Mouse (Mus musculus): ENCODE results near the gene Ccdc183. TPM values are rescaled to one million over a fixed set of nuclear protein-coding genes. Genes with fewer than 3 reads are reported as not detected.

The Ccdc183 gene
- polyA plus RNA-seq, 1 experiment from 2014 or later, result 0.11 TPM

DNA sequence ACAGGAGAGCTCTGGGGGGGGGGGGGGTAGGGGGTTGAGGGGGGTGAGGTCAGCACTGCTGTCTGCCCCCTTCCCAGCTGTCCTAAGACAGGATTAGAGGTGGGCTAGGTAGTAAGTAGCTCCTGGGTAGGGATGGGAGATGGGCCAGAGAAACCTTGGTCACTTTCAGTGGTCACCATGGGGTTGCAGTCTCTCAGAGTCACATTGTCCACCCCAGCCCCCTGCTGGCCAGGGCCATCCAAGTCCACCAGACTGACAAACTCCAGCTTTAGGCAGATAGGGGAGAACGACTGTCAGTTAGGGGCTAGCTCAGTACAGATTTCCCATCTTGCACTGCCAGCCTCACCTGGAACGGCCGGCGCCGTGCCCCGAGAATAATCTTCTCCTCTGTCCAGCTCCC is 50.9 kb downstream of the Ccdc183 start:
- WGBS, result 72% methylated on average over 6 of the region's 6 CpGs
- Histone ChIP-seq H3K9ac (ENCODE audit: low read length) (no peak overlapping the region), H3K27ac (ENCODE audit: low read length) (no peak overlapping the region), H3K9me3 (replicated peaks; ENCODE audit: control insufficient read depth, low read length) (no peaks in the 10 kb centered on the region), H3K4me2 (ENCODE audit: low read depth, low read length) (no peak overlapping the region), H3K36me3 (ENCODE audit: control insufficient read depth, insufficient read depth) (peaks cover 32% of the 10 kb centered on the region), H3K4me1 (ENCODE audit: control insufficient read depth, insufficient read depth, low read length) (no peaks in the 10 kb centered on the region), H3K4me3 (ENCODE audit: low read length) (no peak overlapping the region), H3K27me3 (ENCODE audit: control insufficient read depth, insufficient read depth, low read length) (no peaks in the 10 kb centered on the region)
- no peak for ATAC-seq (replicated peaks; ENCODE audit: extremely low read depth, insufficient read depth, low FRiP score)

DNA sequence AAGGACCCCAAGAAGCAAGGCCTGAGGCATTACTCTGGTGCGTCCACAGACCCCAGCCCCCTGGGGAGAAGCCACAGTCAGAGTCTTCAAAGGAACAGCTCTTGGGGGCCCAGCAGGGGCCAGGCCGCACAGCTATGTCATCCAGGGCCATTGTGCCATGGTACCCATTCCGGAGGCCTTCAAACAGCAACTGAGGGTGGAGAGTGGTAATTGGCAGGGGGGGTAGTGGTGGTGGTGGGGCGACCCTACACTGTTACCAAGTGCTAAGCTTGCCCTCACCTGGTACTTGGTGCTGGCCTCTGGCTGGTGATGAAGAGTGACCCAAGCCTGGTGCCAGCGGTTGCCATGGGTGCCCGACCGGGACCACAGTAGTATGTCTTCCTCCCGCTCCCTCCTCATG is 51.7 kb downstream of the Ccdc183 start:
- Histone ChIP-seq H3K27ac (ENCODE audit: low read length) (no peak overlapping the region), H3K4me1 (ENCODE audit: control insufficient read depth, insufficient read depth, low read length) (no peaks in the 10 kb centered on the region), H3K27me3 (ENCODE audit: control insufficient read depth, insufficient read depth, low read length) (no peaks in the 10 kb centered on the region), H3K4me3 (ENCODE audit: low read length) (no peak overlapping the region), H3K36me3 (ENCODE audit: control insufficient read depth, insufficient read depth) (peaks cover 39% of the 10 kb centered on the region), H3K9ac (ENCODE audit: low read length) (no peak overlapping the region), H3K4me2 (ENCODE audit: low read depth, low read length) (no peak overlapping the region), H3K9me3 (replicated peaks; ENCODE audit: control insufficient read depth, low read length) (no peaks in the 10 kb centered on the region)
- no peak for ATAC-seq (replicated peaks; ENCODE audit: extremely low read depth, insufficient read depth, low FRiP score)
- WGBS, result 83% methylated on average over 8 of the region's 8 CpGs

DNA sequence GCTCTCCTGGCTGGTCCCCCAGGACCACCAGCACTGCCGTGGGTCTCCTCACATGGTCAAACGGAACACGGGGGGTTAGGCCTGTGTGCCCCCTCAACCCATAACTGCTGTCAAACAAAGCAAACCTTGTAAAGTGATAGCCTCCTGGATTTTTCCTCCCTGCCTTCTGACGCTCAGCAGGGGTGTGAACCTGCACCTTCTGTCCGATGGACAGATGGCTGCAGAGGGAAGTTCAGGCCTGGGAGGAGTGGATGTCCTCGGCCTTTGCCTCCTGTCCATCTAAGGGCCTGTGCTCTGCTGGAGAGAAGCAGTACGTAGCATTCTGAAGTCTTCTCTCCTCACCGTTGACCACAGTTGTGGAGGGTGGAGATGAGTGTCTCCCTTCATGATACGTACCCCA is 55.5 kb downstream of the Ccdc183 start:
- Histone ChIP-seq H3K4me3 (ENCODE audit: low read length) (no peak overlapping the region), H3K36me3 (ENCODE audit: control insufficient read depth, insufficient read depth) (peaks cover 34% of the 10 kb centered on the region), H3K27me3 (ENCODE audit: control insufficient read depth, insufficient read depth, low read length) (no peaks in the 10 kb centered on the region), H3K9me3 (replicated peaks; ENCODE audit: control insufficient read depth, low read length) (no peaks in the 10 kb centered on the region), H3K4me2 (ENCODE audit: low read depth, low read length) (no peak overlapping the region), H3K4me1 (ENCODE audit: control insufficient read depth, insufficient read depth, low read length) (peaks cover 14% of the 10 kb centered on the region), H3K9ac (ENCODE audit: low read length) (no peak overlapping the region), H3K27ac (ENCODE audit: low read length) (no peak overlapping the region)
- ATAC-seq (replicated peaks; ENCODE audit: extremely low read depth, insufficient read depth, low FRiP score), result no peak
- 75% methylated on average over 9 of the region's 9 CpGs for WGBS

DNA sequence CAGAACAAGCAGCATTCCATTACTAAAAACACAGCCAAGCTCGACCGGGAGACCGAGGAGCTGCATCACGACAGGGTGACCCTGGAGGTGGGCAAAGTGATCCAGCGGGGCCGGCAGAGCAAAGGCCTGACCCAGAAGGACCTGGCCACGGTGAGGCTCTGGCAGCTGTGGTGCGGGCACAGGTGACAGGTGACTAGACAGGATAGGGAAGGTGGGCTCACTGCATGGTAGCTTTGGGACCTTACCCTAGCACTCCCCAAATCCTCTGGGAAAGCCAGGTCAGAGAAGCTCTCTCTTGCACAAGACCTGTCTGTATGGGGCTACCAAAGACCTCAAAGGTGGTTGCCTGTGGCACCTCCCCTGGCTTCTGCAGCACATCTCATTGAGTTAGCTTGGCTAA is 56.9 kb downstream of the Ccdc183 start:
- H3K9ac ChIP-seq (ENCODE audit: low read length), result no peak overlapping the region
- ATAC-seq (replicated peaks; ENCODE audit: extremely low read depth, insufficient read depth, low FRiP score), result no peak
- H3K27me3 ChIP-seq (ENCODE audit: control insufficient read depth, insufficient read depth, low read length), result no peaks in the 10 kb centered on the region
- H3K36me3 ChIP-seq (ENCODE audit: control insufficient read depth, insufficient read depth), result peaks cover 34% of the 10 kb centered on the region
- no peak overlapping the region for H3K4me3 ChIP-seq (ENCODE audit: low read length)
- H3K27ac ChIP-seq (ENCODE audit: low read length), result no peak overlapping the region
- peaks cover 18% of the 10 kb centered on the region for H3K4me1 ChIP-seq (ENCODE audit: control insufficient read depth, insufficient read depth, low read length)
- WGBS, result 84% methylated on average over 8 of the region's 8 CpGs
- no peak overlapping the region for H3K4me2 ChIP-seq (ENCODE audit: low read depth, low read length)
- no peaks in the 10 kb centered on the region for H3K9me3 ChIP-seq (replicated peaks; ENCODE audit: control insufficient read depth, low read length)

DNA sequence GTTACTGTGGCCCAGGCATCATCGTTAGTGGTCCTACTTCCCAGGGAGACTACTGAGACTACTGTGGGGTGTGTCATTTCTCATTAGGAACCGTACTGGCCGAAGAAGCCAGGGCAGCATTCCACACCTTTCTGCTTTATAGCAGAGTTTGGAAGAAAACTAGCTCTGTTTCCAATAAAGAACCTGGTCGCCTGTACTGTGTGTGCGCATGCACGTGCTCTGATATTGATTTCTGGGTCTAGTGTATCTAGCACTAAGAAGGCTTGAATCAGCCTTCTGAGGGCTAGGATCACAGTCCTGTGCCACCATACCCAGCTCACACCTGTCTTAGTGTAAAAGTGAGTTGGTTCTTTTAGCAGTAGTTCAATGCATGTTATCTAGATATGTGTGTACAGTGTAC is 58.7 kb downstream of the Ccdc183 start:
- Histone ChIP-seq H3K4me3 (ENCODE audit: low read length) (peak overlapping the region; percentile 98), H3K9ac (ENCODE audit: low read length) (peak overlapping the region; percentile 99), H3K4me1 (ENCODE audit: control insufficient read depth, insufficient read depth, low read length) (peaks cover 18% of the 10 kb centered on the region), H3K4me2 (ENCODE audit: low read depth, low read length) (peak overlapping the region; percentile 76), H3K9me3 (replicated peaks; ENCODE audit: control insufficient read depth, low read length) (no peaks in the 10 kb centered on the region), H3K36me3 (ENCODE audit: control insufficient read depth, insufficient read depth) (peaks cover 27% of the 10 kb centered on the region), H3K27me3 (ENCODE audit: control insufficient read depth, insufficient read depth, low read length) (no peaks in the 10 kb centered on the region), H3K27ac (ENCODE audit: low read length) (no peak overlapping the region)
- ATAC-seq (replicated peaks; ENCODE audit: extremely low read depth, insufficient read depth, low FRiP score), result no peak
- 67% methylated on average over 6 of the region's 6 CpGs for WGBS

Other genes starting within 250 kb of the Ccdc183 start
- gene Sapcd2, start 245.4 kb downstream of the Ccdc183 start, polyA plus RNA-seq (2015; fragmentation: Nextera tagmentation; extraction: Ambion mirVana), result 21.1 and 22.5 TPM in 2 replicates
- gene Entpd2, start 221.8 kb downstream of the Ccdc183 start, polyA plus RNA-seq (2015; fragmentation: Nextera tagmentation; extraction: Ambion mirVana), result 3.4 and 4.0 TPM in 2 replicates
- gene Npdc1, start 218.3 kb downstream of the Ccdc183 start, polyA plus RNA-seq (2015; fragmentation: Nextera tagmentation; extraction: Ambion mirVana), result 30.8 TPM in 2 replicates
- gene Fut7, start 194.4 kb downstream of the Ccdc183 start, polyA plus RNA-seq (2015; fragmentation: Nextera tagmentation; extraction: Ambion mirVana), result 0.35 and 0.46 TPM in 2 replicates
- gene Abca2, start 189.0 kb downstream of the Ccdc183 start, polyA plus RNA-seq (2015; fragmentation: Nextera tagmentation; extraction: Ambion mirVana), result 5.4 and 5.8 TPM in 2 replicates
- 8.0 and 17.9 TPM in 2 replicates for gene Clic3, start 160.8 kb downstream of the Ccdc183 start, polyA plus RNA-seq (2015; fragmentation: Nextera tagmentation; extraction: Ambion mirVana)
- gene Paxx, start 156.6 kb downstream of the Ccdc183 start, polyA plus RNA-seq (2015; fragmentation: Nextera tagmentation; extraction: Ambion mirVana), result 37.6 and 40.4 TPM in 2 replicates
- gene Ptgds, start 147.6 kb downstream of the Ccdc183 start, polyA plus RNA-seq (2015; fragmentation: Nextera tagmentation; extraction: Ambion mirVana), result 192 and 202 TPM in 2 replicates
- gene Lcn12, start 123.8 kb downstream of the Ccdc183 start, polyA plus RNA-seq (2015; fragmentation: Nextera tagmentation; extraction: Ambion mirVana), result not detected in 2 replicates
- gene Fbxw5, start 116.9 kb downstream of the Ccdc183 start, polyA plus RNA-seq (2015; fragmentation: Nextera tagmentation; extraction: Ambion mirVana), result 92.1 and 97.8 TPM in 2 replicates
- 3.9 and 4.3 TPM in 2 replicates for gene C8g, start 116.0 kb downstream of the Ccdc183 start, polyA plus RNA-seq (2015; fragmentation: Nextera tagmentation; extraction: Ambion mirVana)
- 27.0 and 27.3 TPM in 2 replicates for gene Traf2, start 70.7 kb downstream of the Ccdc183 start, polyA plus RNA-seq (2015; fragmentation: Nextera tagmentation; extraction: Ambion mirVana)
- gene Edf1, start 59.8 kb downstream of the Ccdc183 start, polyA plus RNA-seq (2015; fragmentation: Nextera tagmentation; extraction: Ambion mirVana), result 288 and 303 TPM in 2 replicates
- 2.7 and 19.0 TPM in 2 replicates for gene Mamdc4, start 42.8 kb downstream of the Ccdc183 start, polyA plus RNA-seq (2015; fragmentation: Nextera tagmentation; extraction: Ambion mirVana)
- gene Phpt1, start 42.5 kb downstream of the Ccdc183 start, polyA plus RNA-seq (2015; fragmentation: Nextera tagmentation; extraction: Ambion mirVana), result 180 and 190 TPM in 2 replicates
- gene Ajm1, start 35.9 kb downstream of the Ccdc183 start, polyA plus RNA-seq (2015; fragmentation: Nextera tagmentation; extraction: Ambion mirVana), result 0.05 and 0.10 TPM in 2 replicates
- 42.7 and 48.9 TPM in 2 replicates for gene Rabl6, start 9.2 kb downstream of the Ccdc183 start, polyA plus RNA-seq (2015; fragmentation: Nextera tagmentation; extraction: Ambion mirVana)
- 20.0 and 25.6 TPM in 2 replicates for gene Tmem141, start 4.3 kb upstream of the Ccdc183 start, polyA plus RNA-seq (2015; fragmentation: Nextera tagmentation; extraction: Ambion mirVana)
- 3.6 and 6.3 TPM in 2 replicates for gene Fcna, start 10.4 kb upstream of the Ccdc183 start, polyA plus RNA-seq (2015; fragmentation: Nextera tagmentation; extraction: Ambion mirVana)
- gene Lcn8, start 35.4 kb upstream of the Ccdc183 start, polyA plus RNA-seq (2015; fragmentation: Nextera tagmentation; extraction: Ambion mirVana), result not detected in 2 replicates
- not detected in 2 replicates for gene Lcn5, start 40.3 kb upstream of the Ccdc183 start, polyA plus RNA-seq (2015; fragmentation: Nextera tagmentation; extraction: Ambion mirVana)
- gene Lcn6, start 59.1 kb upstream of the Ccdc183 start, polyA plus RNA-seq (2015; fragmentation: Nextera tagmentation; extraction: Ambion mirVana), result not detected in 2 replicates
- gene Lcn10, start 65.0 kb upstream of the Ccdc183 start, polyA plus RNA-seq (2015; fragmentation: Nextera tagmentation; extraction: Ambion mirVana), result not detected in 2 replicates
- gene Obp2a, start 82.4 kb upstream of the Ccdc183 start, polyA plus RNA-seq (2015; fragmentation: Nextera tagmentation; extraction: Ambion mirVana), result not detected in 2 replicates
- 42.3 and 45.4 TPM in 2 replicates for gene Bmyc, start 89.1 kb upstream of the Ccdc183 start, polyA plus RNA-seq (2015; fragmentation: Nextera tagmentation; extraction: Ambion mirVana)
- gene Obp2b, start 119.3 kb upstream of the Ccdc183 start, polyA plus RNA-seq (2015; fragmentation: Nextera tagmentation; extraction: Ambion mirVana), result not detected in 2 replicates
- not detected in 2 replicates for gene Lcn3, start 147.9 kb upstream of the Ccdc183 start, polyA plus RNA-seq (2015; fragmentation: Nextera tagmentation; extraction: Ambion mirVana)
- gene Lcn11, start 159.3 kb upstream of the Ccdc183 start, polyA plus RNA-seq (2015; fragmentation: Nextera tagmentation; extraction: Ambion mirVana), result not detected in 2 replicates
- gene Gm13539, start 164.6 kb upstream of the Ccdc183 start, polyA plus RNA-seq (2015; fragmentation: Nextera tagmentation; extraction: Ambion mirVana), result 0.26 TPM in 1 of 2 replicates, not detected in the other
- not detected in 2 replicates for gene Glt6d1, start 198.2 kb upstream of the Ccdc183 start, polyA plus RNA-seq (2015; fragmentation: Nextera tagmentation; extraction: Ambion mirVana)
- gene Lcn9, start 205.5 kb upstream of the Ccdc183 start, polyA plus RNA-seq (2015; fragmentation: Nextera tagmentation; extraction: Ambion mirVana), result not detected in 2 replicates
- not detected in 2 replicates for gene Sohlh1, start 229.6 kb upstream of the Ccdc183 start, polyA plus RNA-seq (2015; fragmentation: Nextera tagmentation; extraction: Ambion mirVana)
- gene Kcnt1, start 246.1 kb upstream of the Ccdc183 start, polyA plus RNA-seq (2015; fragmentation: Nextera tagmentation; extraction: Ambion mirVana), result 0.13 TPM in 1 of 2 replicates, not detected in the other